Mouse (Mus musculus) heart, adult 9 months (tissue): ENCODE data around the gene Slc12a7.

Source experiments
- DNase-seq, 2 experiments: peaks; one replicate each; pipeline ENCODE4 v3.0.0; 2022; ENCODE audit warnings: low spot score in 2 of 2

Gene Slc12a7

DNA sequence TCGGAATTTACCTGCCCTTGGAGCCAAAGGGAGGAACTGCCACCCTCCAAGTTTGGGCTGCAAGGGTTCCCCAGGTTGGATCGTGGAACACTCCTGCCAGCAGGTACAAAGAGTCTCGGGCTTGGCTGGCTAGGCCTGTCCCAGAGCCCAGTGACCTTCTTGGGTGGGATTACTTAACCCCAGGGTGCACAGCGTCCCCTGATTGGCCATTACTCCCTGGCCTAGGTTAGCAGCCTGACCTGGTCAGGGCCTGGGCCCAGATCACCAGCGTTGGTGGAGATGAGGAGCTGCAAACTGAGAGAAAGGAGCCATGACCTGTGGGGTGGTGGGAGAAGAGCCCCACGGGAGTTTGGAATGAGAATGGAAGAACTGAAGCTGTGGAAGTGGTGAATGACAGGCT, 30.0 kb downstream of the Slc12a7 start:
- DNase-seq, result no peak

DNA sequence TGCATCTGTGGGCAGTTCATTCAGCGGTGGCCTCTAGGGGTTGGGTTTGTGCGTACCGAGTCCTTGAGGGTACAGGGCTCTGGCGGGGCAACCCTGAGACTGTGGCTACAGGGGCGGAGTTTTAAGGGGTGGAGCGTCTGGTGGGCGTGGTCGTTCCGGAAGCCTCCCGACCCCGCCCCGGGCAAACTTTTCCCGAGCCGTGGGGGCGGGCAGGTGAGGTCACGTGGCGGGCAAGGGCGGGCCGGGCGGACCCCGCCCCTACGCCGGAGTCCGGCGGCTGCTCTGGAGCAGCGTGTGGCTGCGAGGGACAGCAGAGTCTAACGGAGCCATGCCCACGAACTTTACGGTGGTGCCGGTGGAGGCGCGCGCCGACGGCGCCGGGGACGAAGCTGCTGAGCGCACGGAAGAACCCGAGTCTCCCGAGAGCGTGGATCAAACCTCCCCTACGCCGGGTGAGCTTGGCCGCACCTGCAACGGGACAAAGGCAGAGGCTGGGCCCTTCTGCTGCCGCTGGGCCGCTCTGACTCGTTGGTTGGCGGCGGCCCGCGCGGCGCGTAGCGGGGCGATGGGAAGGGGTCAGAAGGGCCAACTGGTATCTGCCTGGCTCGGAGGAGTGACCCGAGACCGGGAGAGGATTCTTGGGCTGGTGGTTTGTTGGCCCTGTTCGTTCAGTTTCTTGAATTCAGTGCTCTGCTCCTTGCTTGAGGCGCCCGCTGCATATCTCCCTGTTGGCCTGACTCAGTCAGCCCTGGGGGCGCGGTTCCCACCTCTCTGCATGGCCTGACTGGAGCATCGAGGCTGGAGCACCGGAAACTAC, 30.8 kb downstream of the Slc12a7 start:
- peak; percentile 88 to 90 for DNase-seq

GRCm38 (mm10) chr13:73764256-73764775, 31.4 kb downstream of the Slc12a7 start:
- DNase-seq, result peak; percentile 35 to 48

DNA sequence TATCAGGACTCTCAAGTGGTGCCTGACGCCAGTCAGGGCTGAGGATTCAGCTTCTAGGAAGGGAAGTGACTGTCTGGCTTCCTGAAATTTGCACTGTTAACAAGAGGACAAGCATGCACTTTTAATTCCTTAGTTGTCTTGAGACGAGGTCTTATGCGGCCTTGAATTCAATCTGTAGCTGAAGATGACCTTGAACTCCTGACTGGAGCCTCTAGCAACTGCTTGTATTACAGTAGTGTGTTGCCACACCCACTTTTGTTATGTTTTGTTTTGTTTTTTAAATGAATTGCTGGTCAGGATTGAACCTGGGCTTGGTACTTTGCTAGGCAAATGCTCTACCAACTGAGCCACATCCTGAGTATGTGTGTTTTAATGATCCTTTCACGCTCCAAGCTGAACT, 32.5 kb downstream of the Slc12a7 start:
- DNase-seq, result no peak

- DNase-seq, result peak in 1 of 2 experiments; percentile 29
Observed at GRCm38 (mm10) chr13:73767224-73767623, 34.3 kb downstream of the Slc12a7 start.

DNA sequence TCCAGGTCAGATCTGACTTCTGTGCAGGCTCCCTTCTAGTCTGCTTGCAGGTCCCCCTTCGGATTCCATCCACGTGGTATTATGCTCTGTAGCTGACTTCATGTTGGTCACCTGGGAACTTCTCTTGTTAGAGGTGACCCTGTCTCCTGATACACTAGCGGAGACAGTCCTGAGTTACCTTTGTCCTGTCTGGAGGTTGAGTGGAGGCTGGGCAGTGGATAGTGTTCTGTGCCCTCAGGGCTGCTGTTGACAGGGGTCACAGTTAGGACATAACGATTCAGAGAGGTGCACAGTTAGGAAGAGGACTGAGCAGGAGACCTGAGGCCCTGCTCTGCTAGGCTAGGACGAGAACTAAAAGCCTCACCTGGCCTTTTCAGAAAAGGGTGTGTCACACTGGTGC, 34.9 kb downstream of the Slc12a7 start:
- no peak for DNase-seq

DNA sequence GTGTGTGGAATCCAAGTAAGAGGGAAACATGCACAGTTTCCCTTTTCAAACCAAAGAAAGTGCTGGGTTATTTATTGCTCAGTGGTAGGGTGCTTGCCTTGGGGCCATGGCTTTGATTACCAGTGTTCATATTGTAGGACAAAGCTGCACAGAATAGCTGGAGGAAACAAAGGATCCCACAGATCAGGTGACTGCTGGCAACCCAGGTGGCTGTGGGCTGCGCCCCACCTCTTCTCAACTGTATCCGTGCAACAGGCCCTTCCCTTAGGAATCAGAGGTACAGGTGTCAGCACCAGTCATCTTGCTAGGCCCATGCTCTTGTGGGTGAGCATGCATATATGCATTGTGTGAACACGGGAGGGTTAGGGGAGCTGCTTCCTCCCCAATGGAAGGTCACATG, 35.4 kb downstream of the Slc12a7 start:
- DNase-seq, result no peak

DNA sequence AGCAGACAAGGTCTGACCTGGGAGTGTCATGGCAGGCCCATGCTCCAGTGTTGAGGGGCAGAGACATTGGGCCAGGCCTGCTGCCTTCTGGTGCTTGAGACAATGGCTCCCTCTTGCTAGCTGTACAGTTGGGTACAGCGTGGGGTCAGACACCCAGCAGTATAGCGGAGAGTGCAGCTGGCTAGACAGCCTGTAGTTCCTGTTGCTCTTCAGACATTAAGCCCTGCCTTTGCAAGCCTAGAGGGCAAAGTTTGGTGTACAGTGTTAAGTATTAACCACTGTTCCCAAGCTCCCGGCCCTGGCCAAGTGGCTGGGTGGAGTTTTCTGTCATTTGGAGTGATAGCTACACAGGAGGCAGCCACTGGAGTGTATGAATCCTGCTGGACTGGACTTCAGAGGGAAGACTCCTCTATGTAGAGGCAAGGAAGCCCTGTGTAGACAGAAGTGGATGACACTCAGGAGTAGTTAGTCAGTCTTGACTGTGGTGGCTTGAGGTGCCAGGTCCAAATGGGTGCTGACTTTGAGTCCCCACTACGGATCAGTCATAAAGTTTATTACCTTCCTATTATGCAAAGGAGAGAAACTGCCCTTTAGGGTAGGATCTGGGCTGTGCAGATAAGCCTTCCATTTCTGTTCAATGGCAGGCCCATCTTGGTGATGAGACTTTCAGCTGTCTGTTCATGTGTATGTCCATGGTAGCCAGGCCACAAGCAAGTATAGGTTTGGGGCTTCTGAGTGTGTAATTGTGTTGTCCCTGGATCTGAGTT, 37.2 kb downstream of the Slc12a7 start:
- DNase-seq, result no peak

- DNase-seq, result no peak
Observed at GRCm38 (mm10) chr13:73771131-73771530, 38.2 kb downstream of the Slc12a7 start.

DNA sequence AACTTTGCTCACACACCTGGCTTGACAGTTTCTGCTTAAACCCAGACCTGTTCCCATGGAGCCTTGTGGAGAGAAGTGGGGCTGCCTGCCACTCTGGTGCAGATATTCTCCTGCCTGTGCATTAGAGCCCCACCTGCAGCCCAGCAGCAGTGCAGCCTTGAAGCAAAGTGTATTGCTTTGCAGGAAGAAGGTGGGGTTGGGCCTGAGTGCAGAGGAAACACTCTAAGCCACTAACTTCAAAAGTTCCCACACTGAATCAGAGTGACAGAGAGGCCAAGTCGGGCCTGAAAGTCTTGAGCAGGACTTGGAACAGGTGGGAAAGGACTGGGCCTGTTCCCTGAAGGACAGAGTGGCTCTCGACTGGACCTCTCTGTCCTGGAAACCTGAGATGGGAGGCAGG, 39.8 kb downstream of the Slc12a7 start:
- peak in 1 of 2 experiments; percentile 29 for DNase-seq

DNA sequence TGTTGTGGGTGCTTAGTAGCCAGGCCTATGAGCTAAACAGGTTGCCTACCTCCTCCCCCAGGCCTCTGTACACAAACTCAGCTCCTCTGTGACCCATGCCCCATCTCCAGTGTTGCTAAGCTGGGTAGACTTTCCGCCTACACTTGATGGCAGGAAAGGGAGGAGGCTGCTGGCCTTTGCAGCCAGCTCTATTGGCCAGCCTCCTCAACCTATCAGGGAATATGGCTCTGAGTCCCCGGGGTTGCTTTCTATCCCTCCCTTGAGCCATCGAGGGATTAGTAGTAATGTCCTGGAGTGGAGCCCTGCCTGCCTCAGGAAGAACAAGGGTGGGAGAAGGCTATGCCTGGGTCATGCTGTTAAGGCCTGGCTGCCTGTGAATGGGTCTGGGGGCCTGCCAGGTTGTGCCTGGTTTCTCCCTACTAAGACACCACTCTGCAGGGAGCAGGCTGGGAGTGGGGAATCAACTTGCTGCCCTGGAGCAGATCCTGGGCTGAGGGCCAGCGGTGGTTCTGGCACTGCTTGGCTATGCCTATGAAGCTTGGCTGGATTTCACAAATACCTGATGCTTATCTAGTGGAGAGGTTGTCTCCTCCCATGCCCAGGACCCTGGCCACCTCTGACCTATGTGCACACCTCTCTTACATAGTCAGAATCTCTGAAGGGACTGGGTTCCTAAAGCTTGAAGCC, 40.8 kb downstream of the Slc12a7 start:
- DNase-seq, result peak; percentile 59 to 70

GRCm38 (mm10) chr13:73775786-73776185, 42.9 kb downstream of the Slc12a7 start:
- peak; percentile 53 to 56 for DNase-seq

DNA sequence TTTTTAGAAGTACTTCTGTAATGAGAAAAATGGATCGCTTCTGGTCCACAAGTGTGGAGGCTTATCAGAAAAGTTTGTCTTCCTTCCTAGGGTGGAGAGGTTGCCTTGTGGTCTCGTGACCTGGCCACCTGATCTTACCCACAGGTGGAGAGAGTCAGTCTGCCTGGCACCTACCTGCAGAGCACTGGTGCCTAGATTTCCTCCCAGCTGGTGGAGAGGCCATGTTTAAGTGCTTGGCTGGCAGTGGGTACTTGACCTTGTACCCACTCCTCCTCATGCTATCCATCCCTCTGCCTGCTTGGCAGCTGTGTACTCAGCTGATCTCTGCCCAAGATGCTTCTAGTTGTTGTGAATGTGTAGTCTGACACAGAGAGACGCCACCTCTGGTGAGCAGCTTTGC, 44.7 kb downstream of the Slc12a7 start:
- no peak for DNase-seq

- DNase-seq, result no peak
Observed at GRCm38 (mm10) chr13:73782486-73782885, 49.6 kb downstream of the Slc12a7 start.

DNA sequence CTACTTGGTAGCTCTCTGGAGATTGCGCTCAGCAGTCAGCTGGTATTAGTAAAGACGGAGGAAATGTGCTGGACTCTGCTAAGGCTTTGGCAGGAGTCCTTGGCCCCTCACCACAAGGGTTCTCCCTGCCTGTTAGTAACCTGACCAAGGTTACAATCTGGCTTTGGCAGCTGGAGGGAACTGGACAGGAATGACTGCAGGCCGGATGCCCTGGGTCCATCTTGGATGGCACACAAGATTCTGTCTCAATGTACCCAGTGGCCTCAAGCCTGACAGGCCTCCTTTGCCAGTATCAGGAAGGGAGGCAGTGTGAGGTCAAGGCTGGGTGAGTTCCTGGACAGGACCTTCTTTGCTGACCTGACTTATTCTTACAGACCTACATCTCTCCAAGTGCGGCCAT, 59.3 kb downstream of the Slc12a7 start:
- peak in 1 of 2 experiments; percentile 26 for DNase-seq

DNA sequence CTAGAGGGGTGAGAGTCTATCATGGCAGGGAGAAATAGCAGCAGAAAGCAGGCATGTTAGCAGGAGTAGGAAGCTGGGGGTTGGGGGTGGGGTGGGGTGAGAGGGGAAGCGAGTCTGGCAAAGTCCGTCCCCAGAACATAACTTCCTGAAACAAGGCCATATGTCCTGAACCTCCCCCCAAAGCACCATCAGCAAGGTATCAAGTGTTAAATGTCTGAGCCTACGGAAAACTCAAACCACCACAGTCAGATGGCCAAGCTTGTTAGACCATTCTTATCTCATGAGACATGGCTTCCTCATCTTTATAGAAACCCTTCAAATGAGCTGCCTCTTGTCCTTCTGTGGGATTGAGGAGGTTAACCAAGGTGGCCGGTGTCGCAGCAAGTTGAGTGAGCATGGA, 60.3 kb downstream of the Slc12a7 start:
- DNase-seq, result no peak

GRCm38 (mm10) chr13:73799110-73799509, 66.2 kb downstream of the Slc12a7 start:
- DNase-seq, result peak in 1 of 2 experiments; percentile 29

GRCm38 (mm10) chr13:73803450-73804178, 70.7 kb downstream of the Slc12a7 start:
- DNase-seq, result peak; percentile 88 to 90

DNA sequence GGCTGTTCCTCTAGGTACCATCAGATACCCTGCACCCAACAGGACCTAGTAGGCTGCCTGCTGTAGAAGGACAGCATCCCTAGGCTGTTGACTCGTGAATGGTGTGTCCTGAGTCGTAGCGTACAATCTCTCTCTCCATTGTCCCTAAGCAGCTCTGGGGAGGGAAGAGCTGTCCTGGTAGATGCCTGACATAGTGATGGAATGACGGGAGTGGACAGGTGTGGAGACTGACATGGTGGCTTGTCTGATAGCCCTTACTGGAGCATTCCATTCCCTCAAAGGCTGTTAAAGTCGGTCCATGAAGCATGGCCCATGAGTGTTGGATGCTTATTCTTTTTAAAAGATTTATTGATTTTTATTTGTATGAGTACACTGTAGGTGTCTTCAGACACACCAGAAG, 72.0 kb downstream of the Slc12a7 start:
- DNase-seq, result no peak

DNA sequence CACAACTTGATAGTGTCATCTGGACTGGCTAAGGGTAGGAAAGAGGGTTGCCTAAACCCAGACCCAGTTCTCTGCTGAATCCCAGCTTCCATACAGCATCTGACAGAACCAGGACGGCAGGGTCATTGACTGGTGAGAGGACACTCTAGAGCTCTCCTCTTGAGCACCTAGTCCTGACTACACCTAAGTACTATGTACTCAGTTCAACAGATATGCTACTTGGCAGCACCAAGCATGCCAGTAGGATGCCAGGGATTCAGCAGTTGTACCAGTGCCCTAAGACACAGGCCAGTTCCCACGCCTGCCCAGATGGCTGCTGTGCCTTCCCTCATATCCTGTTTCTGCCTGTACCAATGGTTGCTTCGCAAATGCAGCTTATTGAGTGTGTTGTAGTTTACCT, 80.0 kb downstream of the Slc12a7 start:
- DNase-seq, result peak; percentile 11 to 30

DNA sequence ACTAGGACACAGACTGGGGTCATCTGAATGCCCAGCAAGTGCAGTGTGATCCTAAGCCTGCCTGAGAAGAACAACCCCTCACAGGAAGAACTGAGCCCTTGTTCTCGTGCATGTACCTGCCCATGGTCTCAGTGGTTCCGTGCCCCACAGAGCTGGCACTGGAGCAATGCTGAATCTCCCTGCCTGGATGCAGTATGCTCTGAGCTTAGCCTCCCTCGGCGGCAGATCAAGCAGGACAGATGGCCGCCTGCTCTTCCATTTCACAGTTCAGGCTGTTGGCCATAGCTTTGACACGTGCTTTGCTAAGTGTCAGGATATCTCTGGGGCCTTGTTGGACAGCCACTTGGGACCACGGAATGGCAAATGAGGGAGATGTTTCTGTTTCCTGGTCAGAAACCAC, 81.3 kb downstream of the Slc12a7 start:
- DNase-seq, result no peak
